Comparison of ENCODE assay signal across 7 mouse cellular contexts in the genomic region with DNA sequence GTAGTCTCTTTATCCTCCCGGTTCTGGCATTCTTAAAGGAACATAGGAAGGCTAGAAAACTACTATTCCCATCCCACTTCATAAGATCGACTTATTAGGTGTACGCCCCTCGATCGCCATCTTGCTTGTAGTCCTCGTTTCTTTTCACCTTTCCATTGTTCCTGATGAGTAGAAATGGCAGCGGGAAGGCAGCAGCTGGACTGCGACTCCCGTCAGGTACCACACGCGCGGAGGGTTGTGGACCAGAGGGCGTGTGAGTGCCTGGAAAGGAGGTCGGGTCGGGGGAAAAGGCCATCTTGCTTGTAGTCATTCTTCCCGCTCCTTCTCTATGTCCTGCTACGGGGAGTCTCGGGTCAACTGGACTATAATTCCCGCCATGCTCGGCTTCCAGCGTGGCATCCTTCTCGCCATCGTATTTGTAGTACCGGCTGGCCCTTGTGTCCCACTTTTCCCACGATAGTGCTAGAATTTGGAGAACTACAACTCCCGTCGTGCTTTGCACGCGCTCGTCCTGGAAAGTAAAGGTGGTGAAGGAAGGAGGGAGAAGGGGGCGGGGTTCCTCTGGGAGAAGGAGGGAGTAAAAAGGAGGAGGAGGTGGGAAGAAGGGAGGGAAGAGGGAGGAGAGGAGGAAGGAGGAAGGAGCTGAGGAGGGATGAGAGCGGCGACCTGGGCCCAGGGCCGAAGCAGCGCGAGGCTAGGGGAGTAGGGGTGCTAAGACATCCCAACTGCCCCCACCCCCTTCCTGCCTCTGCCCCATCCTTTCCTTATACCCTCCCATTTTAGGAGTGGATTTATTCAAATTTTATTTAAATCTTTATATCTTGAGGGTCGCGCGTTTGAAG. TPM values are rescaled to one million over a fixed set of nuclear protein-coding genes. Genes with fewer than 3 reads are reported as not detected.
A peak's percentile ranks its signal among the peaks of the same experiment; 100 is the strongest.
DNase-seq lines count a peak whose midpoint lies in the region; ATAC-seq and TF ChIP-seq lines count a peak whose summit lies in the region.

No protein-coding gene starts in this region.

- no peaks in the 10 kb centered on the region for H3K27me3 ChIP-seq in intestine, embryonic 16.5 days (replicated peaks; ENCODE audit: control insufficient read depth, insufficient read depth, low read length)
- H3K27me3 ChIP-seq in midbrain, embryonic 11.5 days (ENCODE audit: control insufficient read depth, insufficient read depth, low read length) = no peaks in the 10 kb centered on the region
- H3K27me3 ChIP-seq in small intestine, adult 2 months (ENCODE audit: control insufficient read depth, insufficient read depth, low read length) = no peaks in the 10 kb centered on the region

- peaks cover 14% of the 10 kb centered on the region for H3K4me1 ChIP-seq in intestine, embryonic 16.5 days (ENCODE audit: control insufficient read depth, insufficient read depth, low read length)
- peaks cover 10% of the 10 kb centered on the region for H3K4me1 ChIP-seq in midbrain, embryonic 11.5 days (ENCODE audit: control insufficient read depth, insufficient read depth, low read length)
- peaks cover 4% of the 10 kb centered on the region; the same call in 1 of the 2 replicates for H3K4me1 ChIP-seq in small intestine, adult 2 months (ENCODE audit: control insufficient read depth, insufficient read depth, insufficient read length, low read length)

- H3K4me2 ChIP-seq in intestine, embryonic 16.5 days (ENCODE audit: low read depth, low read length) = peak overlapping the region; percentile 87
- peak overlapping the region; percentile 87 for H3K4me2 ChIP-seq in midbrain, embryonic 11.5 days

- under 1% methylated on average over 39 of the region's 39 CpGs for WGBS in intestine, embryonic 16.5 days
- under 1% methylated on average over 37 of the region's 39 CpGs for WGBS in midbrain, embryonic 11.5 days
- WGBS in small intestine, adult 2 months = under 1% methylated on average over 39 of the region's 39 CpGs

- H3K27ac ChIP-seq in intestine, embryonic 16.5 days (ENCODE audit: low read length) = peak overlapping the region; percentile 92
- H3K27ac ChIP-seq in midbrain, embryonic 11.5 days (ENCODE audit: low read depth, low read length) = peak overlapping the region; percentile 88
- H3K27ac ChIP-seq in small intestine, adult 2 months (ENCODE audit: insufficient read depth, low read depth, low read length) = peak overlapping the region; percentile 73

- peaks cover 9% of the 10 kb centered on the region for H3K36me3 ChIP-seq in intestine, embryonic 16.5 days (ENCODE audit: control insufficient read depth, insufficient read depth, low read length)
- peaks cover 23% of the 10 kb centered on the region for H3K36me3 ChIP-seq in midbrain, embryonic 11.5 days (ENCODE audit: control insufficient read depth, insufficient read depth, low read length)
- peaks cover 16% of the 10 kb centered on the region for H3K36me3 ChIP-seq in small intestine, adult 2 months (ENCODE audit: control insufficient read depth, insufficient read depth, low read length)

- H3K9me3 ChIP-seq in intestine, embryonic 16.5 days (ENCODE audit: control insufficient read depth, low read length) = no peaks in the 10 kb centered on the region
- H3K9me3 ChIP-seq in midbrain, embryonic 11.5 days (ENCODE audit: control insufficient read depth, low read length) = no peaks in the 10 kb centered on the region

- TF ChIP-seq CTCF in small intestine, adult 2 months (IDR thresholded peaks at IDR 0.05; ENCODE audit: extremely low read depth, insufficient read length, insufficient replicate concordance, low read depth, low read length) = no peak

- H3K4me3 ChIP-seq in intestine, embryonic 16.5 days (ENCODE audit: low read length) = peak overlapping the region; percentile 91
- H3K4me3 ChIP-seq in midbrain, embryonic 11.5 days (ENCODE audit: low read depth, low read length) = peak overlapping the region; percentile 86
- H3K4me3 ChIP-seq in small intestine, adult 2 months (ENCODE audit: low read depth, low read length) = peak overlapping the region; percentile 96

- ATAC-seq in intestine, embryonic 16.5 days = peak; percentile 91
- ATAC-seq in midbrain, embryonic 11.5 days (ENCODE audit: low FRiP score) = peak; percentile 85

- TF ChIP-seq POLR2A in small intestine, adult 2 months (IDR thresholded peaks at IDR 0.05; ENCODE audit: low read depth, low read length) = peak; percentile 60

- intact Hi-C loops in left cerebral cortex, postnatal 36 days (cut with DNase I) = loop anchor here (1.0 kb wide), 1 partner anchor 31 kb away; no protein-coding TSS in a partner anchor

- peak overlapping the region; percentile 87 for H3K9ac ChIP-seq in intestine, embryonic 16.5 days (ENCODE audit: low read depth, low read length)
- peak overlapping the region; percentile 93 for H3K9ac ChIP-seq in midbrain, embryonic 11.5 days (ENCODE audit: low read length)

- peak; percentile 99 for DNase-seq in adrenal gland, adult 8-10 months
- peak; percentile 97 for DNase-seq in embryo, embryonic 9.5 days (ENCODE audit: extremely low spot score)
- DNase-seq in gastrocnemius, postnatal 4 days (ENCODE audit: low spot score in 2 of 2) = peak; percentile 66 to 91
- peak; percentile 96 to 98 for DNase-seq in left cerebral cortex, postnatal 36 days (ENCODE audit: low spot score in 2 of 2)
- peak; percentile 99 for DNase-seq in midbrain, embryonic 11.5 days (ENCODE audit: low spot score, missing footprints)

RNA-seq across cellular contexts. Expression of a gene that starts 1.5 kb away (rescaled TPM):
- total RNA-seq in adrenal gland, adult 8-10 months (2022) = 10 to 100 TPM; 13.5 to 18.6 (median 16.5) TPM
- total RNA-seq in gastrocnemius, postnatal 4 days (2021) = 1 to 10 TPM; 8.6 to 8.8 TPM
- 1.9 and 2.4 TPM in 2 replicates for polyA plus RNA-seq in intestine, embryonic 16.5 days (2015; fragmentation: Nextera tagmentation; extraction: Ambion mirVana)
- 10 to 100 TPM; 73.2 to 84.6 TPM for total RNA-seq in left cerebral cortex, postnatal 36 days (2021)
- polyA plus RNA-seq in midbrain, embryonic 11.5 days (2014; fragmentation: Nextera tagmentation; extraction: Ambion mirVana) = 8.3 and 9.3 TPM in 2 replicates
- 23.2 and 53.0 TPM in 2 replicates for polyA plus RNA-seq in small intestine, adult 2 months (2012; rRNA removed)

RNA-seq across cellular contexts. Expression of a gene that starts 13.9 kb away (rescaled TPM):
- total RNA-seq in adrenal gland, adult 8-10 months (2022) = not detected
- total RNA-seq in gastrocnemius, postnatal 4 days (2021) = not detected
- polyA plus RNA-seq in intestine, embryonic 16.5 days (2015; fragmentation: Nextera tagmentation; extraction: Ambion mirVana) = 0.07 and 0.12 TPM in 2 replicates
- total RNA-seq in left cerebral cortex, postnatal 36 days (2021) = not detected
- polyA plus RNA-seq in midbrain, embryonic 11.5 days (2014; fragmentation: Nextera tagmentation; extraction: Ambion mirVana) = 0.12 TPM in 1 of 2 replicates, not detected in the other
- not detected in 2 replicates for polyA plus RNA-seq in small intestine, adult 2 months (2012; rRNA removed)

RNA-seq across cellular contexts. Expression of a gene that starts 23.7 kb away (rescaled TPM):
- total RNA-seq in adrenal gland, adult 8-10 months (2022) = 10 to 100 TPM; 30.1 to 37.2 (median 35.0) TPM
- total RNA-seq in gastrocnemius, postnatal 4 days (2021) = 10 to 100 TPM; 12.3 to 13.9 TPM
- polyA plus RNA-seq in intestine, embryonic 16.5 days (2015; fragmentation: Nextera tagmentation; extraction: Ambion mirVana) = 24.6 and 24.9 TPM in 2 replicates
- 10 to 100 TPM; 18.9 to 25.4 TPM for total RNA-seq in left cerebral cortex, postnatal 36 days (2021)
- 6.1 and 6.3 TPM in 2 replicates for polyA plus RNA-seq in midbrain, embryonic 11.5 days (2014; fragmentation: Nextera tagmentation; extraction: Ambion mirVana)
- polyA plus RNA-seq in small intestine, adult 2 months (2012; rRNA removed) = 17.9 and 21.3 TPM in 2 replicates

RNA-seq across cellular contexts. Expression of a gene that starts 30.6 kb away (rescaled TPM):
- total RNA-seq in adrenal gland, adult 8-10 months (2022) = 10 to 100 TPM; 39.6 to 54.6 (median 45.7) TPM
- 10 to 100 TPM; 30.3 to 32.4 TPM for total RNA-seq in gastrocnemius, postnatal 4 days (2021)
- 6.2 and 11.4 TPM in 2 replicates for polyA plus RNA-seq in intestine, embryonic 16.5 days (2015; fragmentation: Nextera tagmentation; extraction: Ambion mirVana)
- total RNA-seq in left cerebral cortex, postnatal 36 days (2021) = 10 to 100 TPM; 40.0 to 53.4 TPM
- 19.0 and 22.1 TPM in 2 replicates for polyA plus RNA-seq in midbrain, embryonic 11.5 days (2014; fragmentation: Nextera tagmentation; extraction: Ambion mirVana)
- 5.2 and 9.2 TPM in 2 replicates for polyA plus RNA-seq in small intestine, adult 2 months (2012; rRNA removed)

RNA-seq across cellular contexts. Expression of a gene that starts 33.3 kb away (rescaled TPM):
- 1 to 10 TPM; 2.2 to 4.5 (median 2.7) TPM for total RNA-seq in adrenal gland, adult 8-10 months (2022)
- 10 to 100 TPM in 1 of 2 experiments, 1 to 10 TPM in 1; 7.0 to 10.0 TPM for total RNA-seq in gastrocnemius, postnatal 4 days (2021)
- polyA plus RNA-seq in intestine, embryonic 16.5 days (2015; fragmentation: Nextera tagmentation; extraction: Ambion mirVana) = 5.2 and 6.5 TPM in 2 replicates
- 1 to 10 TPM; 2.4 to 2.5 TPM for total RNA-seq in left cerebral cortex, postnatal 36 days (2021)
- 4.0 and 4.6 TPM in 2 replicates for polyA plus RNA-seq in midbrain, embryonic 11.5 days (2014; fragmentation: Nextera tagmentation; extraction: Ambion mirVana)
- polyA plus RNA-seq in small intestine, adult 2 months (2012; rRNA removed) = 7.1 and 8.3 TPM in 2 replicates

Comparison
In these comparisons a context has a peak if more than half of its experiments do, and no peak if none do; other contexts are left out.
1. Peak in every context shown above with its lines: DNase-seq, ATAC-seq, H3K4me3 ChIP-seq and H3K27ac ChIP-seq.